Mouse (Mus musculus) 3134 (cell line): ENCODE measurements around the gene Cyp27b1.

ENCODE experiments used
- DNase-seq: peaks from one replicate; pipeline ENCODE4 v3.0.0-alpha.2; 2011; ENCODE audit warnings: low spot score; ENCODE audit not compliant: insufficient read length; ENCODE audit errors: extremely low read depth

The Cyp27b1 gene

DNA sequence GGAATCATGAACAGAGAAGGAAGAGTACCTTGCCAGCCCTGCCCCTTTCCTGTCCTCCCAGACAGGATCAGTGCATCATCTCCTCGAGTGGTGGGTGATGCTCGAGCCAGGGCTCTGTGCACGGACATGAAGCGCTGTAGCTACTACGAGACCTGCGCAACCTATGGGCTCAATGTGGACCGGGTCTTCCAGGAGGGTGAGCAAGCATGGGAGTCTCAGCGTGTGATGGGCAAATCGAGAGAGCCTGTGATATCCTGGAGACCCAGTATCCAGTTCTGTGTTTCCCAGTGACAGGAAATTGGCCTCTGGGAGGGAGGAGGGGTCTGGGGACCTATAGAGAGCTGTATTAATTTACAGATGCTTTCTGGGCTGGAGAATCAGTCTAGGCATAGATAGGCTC, 37.0 kb downstream of the Cyp27b1 start:
- DNase-seq, result no peak

DNA sequence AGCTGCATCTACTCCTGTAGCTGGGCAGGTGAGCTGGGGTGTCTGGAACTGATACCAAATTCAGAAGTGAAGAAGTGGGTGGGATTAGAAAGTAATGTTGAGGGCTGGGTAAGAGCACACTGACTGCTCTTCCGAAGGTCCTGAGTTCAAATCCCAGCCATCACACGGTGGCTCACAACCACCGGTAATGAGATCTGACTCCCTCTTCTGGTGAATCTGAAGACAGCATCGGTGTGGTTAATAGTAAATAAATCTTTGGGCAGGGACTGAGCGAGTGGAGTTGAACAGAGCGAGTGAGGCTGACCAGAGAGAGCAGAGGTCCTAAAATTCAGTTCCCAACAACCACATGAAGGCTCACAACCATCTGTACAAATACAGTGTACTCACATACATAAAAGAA, 37.6 kb downstream of the Cyp27b1 start:
- no peak for DNase-seq

DNA sequence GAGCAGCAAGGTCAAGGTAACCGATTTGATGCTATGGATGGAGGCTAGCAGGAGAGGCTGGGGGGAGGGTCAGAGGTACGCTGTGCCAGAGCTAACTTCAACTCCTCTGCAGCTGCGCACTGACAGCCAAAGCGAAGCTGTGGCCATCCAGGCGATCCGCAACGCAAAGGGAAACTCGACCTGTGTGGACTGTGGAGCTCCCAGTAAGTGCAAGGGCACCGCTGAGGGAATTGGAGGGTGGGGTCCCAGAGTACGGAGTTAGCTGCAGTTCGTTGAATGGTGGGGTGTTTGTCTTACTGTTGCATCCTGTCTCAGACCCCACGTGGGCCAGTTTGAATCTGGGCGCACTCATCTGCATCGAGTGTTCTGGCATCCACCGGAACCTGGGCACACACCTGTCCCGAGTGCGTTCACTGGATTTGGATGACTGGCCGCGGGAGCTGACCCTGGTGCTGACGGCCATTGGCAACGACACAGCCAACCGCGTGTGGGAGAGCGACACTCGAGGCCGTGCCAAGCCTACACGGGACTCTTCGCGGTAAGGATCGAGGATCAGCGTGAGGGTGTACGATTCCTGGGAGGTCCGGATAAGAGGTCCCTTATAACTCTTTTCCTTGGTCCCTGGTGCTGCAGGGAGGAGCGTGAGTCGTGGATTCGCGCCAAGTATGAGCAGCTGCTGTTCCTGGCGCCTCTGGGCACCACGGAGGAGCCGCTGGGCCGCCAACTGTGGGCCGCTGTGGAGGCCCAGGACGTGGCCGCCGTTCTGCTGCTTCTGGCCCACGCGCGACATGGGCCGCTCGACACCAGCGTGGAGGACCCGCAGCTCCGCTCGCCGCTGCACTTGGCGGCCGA, 42.7 kb downstream of the Cyp27b1 start:
- DNase-seq, result no peak

DNA sequence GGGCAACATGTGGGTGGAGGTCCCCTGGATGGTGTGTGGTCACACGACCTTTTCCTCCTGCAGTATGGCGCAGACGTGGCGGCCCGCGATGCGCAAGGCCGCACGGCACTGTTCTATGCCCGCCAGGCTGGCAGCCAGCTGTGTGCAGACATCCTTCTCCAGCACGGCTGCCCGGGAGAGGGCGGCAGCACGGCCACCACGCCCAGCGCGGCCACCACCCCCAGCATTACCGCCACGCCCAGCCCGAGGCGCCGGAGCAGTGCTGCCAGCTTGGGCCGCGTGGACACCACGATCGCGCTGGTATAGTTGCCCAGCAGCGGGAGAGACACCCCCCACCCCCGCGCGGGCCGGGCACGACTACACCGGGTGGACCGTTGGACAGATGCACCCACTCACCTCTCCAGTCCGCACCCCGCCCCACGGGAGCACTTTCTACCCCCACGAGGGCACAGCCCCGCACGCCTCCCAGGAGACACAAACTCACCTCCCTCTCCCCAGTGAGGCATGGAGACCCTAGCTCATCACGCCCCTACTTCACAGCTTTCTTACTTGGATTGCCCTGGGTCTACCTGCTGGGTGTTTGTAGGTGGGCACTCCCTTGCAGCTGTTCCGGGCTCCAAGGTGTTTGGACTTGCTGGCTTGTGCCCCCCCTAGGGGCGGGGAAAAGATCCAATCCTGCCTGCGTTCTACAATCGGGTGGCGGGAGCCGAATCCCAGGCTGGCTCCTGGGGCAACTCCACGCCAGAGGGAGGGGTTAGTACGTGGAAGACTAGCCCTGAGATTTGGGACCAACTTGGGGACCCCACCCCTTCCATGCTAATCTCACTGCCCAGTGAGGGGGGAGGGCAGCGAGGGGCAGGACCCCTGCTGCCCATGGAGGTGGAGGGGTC, 43.7 kb downstream of the Cyp27b1 start:
- peak; percentile 77 for DNase-seq

DNA sequence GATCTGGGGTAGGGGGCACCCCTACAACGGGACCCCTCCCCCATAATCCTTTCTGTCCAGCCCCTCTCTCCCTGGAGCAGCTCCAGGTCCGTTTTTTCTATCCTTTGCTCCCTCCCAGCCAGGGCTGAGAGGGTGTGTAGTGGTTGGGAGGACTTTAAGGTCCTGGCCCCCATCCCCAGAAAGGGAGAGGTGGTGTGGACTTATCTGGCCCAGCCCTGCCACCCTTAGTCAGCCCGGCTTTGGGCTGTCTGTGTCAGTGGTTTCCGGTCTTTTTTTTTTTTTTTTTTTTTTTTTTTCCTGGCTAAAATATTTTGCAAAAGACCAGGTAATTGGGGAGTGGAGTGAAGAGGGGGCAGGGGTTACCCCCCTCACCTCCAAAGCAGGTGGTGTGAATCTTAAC, 44.7 kb downstream of the Cyp27b1 start:
- DNase-seq, result no peak

DNA sequence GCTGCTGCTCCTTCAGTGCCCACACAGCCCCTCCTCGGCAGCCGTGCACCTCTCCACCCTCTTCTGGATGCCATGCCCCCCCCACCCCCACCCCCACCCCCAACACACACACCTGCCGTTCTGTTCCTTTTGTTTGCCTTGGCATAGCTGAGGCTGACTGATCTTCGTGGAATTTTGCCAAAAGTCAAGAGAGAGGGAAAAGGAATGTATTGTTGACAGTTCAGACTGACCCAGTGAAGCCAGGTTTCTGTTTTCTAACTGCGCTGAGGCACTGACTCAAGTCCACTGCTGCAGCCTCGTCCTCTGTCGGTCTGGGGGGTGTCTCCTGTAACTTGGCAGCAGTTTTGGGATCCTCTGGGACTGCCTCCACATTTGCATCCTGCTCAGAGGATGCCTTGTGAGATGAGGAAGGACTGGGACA, 46.3 kb downstream of the Cyp27b1 start:
- DNase-seq, result peak; percentile 52

DNA sequence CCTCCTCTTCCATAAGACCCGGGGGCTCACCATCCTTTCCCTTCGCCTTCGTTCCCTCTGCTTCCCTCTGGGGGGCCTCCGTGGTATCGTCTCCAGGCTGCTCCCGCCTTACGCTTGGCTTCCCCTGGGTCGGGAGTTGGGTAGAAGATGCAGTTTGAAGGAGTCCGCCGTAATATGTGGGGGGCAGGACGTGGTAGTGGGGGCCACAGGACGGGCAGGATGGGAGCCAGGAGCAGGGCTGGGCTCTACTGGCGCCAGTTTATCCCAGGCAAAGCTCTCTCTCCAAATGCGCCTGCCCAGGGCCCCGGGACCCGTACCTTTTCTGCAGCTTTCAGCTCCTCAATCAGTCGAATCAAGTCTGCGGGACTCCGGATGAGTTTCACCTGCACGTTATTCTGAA, 50.5 kb downstream of the Cyp27b1 start:
- no peak for DNase-seq

DNA sequence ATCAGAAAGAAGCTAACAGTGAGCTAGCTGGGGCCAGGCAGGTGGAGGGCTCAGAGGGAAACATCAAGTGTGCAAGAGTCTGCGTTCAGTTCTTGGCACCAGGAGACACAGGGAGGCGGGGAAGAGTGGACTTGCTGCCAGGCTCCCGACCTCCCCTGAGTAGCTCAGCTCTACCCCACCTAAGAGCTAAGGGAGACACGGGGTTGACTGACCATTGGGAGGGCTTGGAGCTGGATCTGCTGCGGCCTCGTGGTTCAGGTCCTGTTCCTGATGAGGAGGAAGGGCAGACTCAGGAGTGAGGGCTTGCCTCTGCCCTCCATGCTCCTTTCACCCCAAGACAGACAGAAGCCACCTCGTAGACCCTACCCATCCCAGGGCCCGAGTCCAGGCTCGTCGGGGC, 51.1 kb downstream of the Cyp27b1 start:
- no peak for DNase-seq

DNA sequence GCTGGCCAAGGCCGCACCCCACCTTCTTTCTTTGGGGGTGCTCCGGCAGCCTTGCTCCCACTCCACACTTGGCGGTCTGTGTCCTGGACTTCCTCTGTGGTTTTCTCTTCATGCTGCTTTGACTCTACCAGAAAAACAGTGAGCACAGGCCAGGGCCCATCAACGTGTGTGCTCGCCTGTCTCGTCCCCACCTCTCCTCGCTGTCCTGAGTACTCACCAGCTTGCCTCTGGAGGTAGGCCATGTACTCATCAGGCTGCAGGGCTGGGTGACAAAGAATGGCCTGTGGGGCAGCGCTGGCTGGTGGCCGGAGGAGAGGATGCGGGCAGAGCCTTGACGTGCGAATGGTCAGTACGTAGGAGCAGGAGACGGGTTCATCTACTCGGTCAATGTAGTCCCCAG, 51.8 kb downstream of the Cyp27b1 start:
- DNase-seq, result no peak

DNA sequence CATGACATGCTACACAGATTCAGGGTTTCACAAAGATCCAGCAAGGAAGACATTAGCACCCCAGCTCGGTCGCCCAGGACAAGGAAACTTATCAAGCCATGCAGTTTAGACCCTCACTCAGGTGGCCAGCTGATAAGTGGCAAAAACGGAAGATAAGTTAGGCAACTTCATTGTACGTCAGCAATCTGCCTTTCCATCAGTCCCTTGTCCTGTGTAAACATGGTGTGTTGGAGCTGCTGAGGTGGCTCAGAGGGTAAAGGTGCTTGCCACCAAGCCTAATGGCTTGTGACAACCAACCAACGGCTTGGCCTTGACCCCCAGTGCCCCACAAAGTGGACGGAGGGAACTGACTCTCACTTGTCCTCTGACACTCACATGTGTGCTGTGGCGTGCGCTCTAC, 52.4 kb downstream of the Cyp27b1 start:
- DNase-seq, result no peak

DNA sequence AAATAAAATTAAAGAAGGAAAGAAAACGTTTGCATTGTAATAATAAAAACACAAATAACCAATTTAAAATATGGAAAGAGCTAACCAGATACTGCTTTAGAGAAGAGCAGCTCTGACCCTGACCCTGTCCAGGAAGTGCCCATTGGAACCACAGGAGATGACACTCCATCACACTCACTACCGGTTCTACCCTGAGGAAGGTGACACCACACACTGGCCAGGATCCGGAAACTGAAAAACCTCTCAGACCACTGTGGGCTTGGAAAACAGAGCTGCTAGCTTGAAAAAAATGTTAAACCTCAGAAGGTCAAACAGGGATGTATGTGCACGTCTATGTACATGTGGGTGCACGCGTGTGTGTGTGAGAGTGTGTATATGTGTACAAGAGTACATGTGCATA, 53.1 kb downstream of the Cyp27b1 start:
- no peak for DNase-seq
